Mouse (Mus musculus) kidney, embryonic 15.5 days (tissue): ENCODE results near the gene Slc25a42. TPM values are rescaled to one million over a fixed set of nuclear protein-coding genes. Genes with fewer than 3 reads are reported as not detected.

ENCODE experiments used
- ATAC-seq: fragments of 200-750 bp; cut with Nextera tagmentation; replicated peaks from 2 replicates; pipeline ENCODE4 v1.8.0; 2017; ENCODE audit warnings: moderate TSS enrichment; ENCODE audit not compliant: low FRiP score
- H3K27ac ChIP-seq: fragments of 300-500 bp; sonication (generic); 2 replicates; pipeline ENCODE4 v1.5.1; 2015; ENCODE audit warnings: mild to moderate bottlenecking, inconsistent platforms
- H3K27me3 ChIP-seq: fragments of 300-500 bp; sonication (generic); 2 replicates; pipeline ENCODE4 v1.6.1; 2015; ENCODE audit warnings: inconsistent platforms
- H3K36me3 ChIP-seq: fragments of 300-500 bp; sonication (generic); 2 replicates; pipeline ENCODE4 v1.6.1; 2015; ENCODE audit warnings: inconsistent platforms
- H3K4me1 ChIP-seq: fragments of 300-500 bp; sonication (generic); 2 replicates; pipeline ENCODE4 v1.6.1; 2015; ENCODE audit warnings: inconsistent platforms
- H3K4me2 ChIP-seq: fragments of 300-500 bp; sonication (generic); 2 replicates; pipeline ENCODE4 v1.6.1; 2015; ENCODE audit warnings: moderate library complexity, mild to moderate bottlenecking, inconsistent platforms
- H3K4me3 ChIP-seq: fragments of 300-500 bp; sonication (generic); replicated peaks from 2 replicates; pipeline ENCODE4 v1.5.1; 2015; ENCODE audit warnings: mild to moderate bottlenecking, inconsistent platforms
- H3K9ac ChIP-seq: fragments of 300-500 bp; sonication (generic); 2 replicates; pipeline ENCODE4 v1.6.1; 2015; ENCODE audit warnings: mild to moderate bottlenecking, inconsistent platforms
- H3K9me3 ChIP-seq: fragments of 300-500 bp; sonication (generic); replicated peaks from 2 replicates; pipeline ENCODE4 v1.6.1; 2016; ENCODE audit warnings: inconsistent platforms
- WGBS: fragments of 180-500 bp; shearing (Covaris S2); methylation state at CpG from one replicate; pipeline ENCODE4 v1.1.7; 2015; ENCODE audit warnings: mixed read lengths; 5-methylcytosine and 5-hydroxymethylcytosine counted together
- polyA plus RNA-seq: library from polyadenylated mRNA; unstranded; fragments of >200 nt; fragmentation: Nextera tagmentation; extraction: Ambion mirVana; gene quantifications from 2 replicates; pipeline ENCODE4 v1.2.1, GENCODE M21; 2015

Slc25a42 gene
- polyA plus RNA-seq, 1 experiment from 2014 or later: 4.8 TPM

- WGBS: 89% methylated on average over 4 of the region's 4 CpGs
- no peak for ATAC-seq
- Histone ChIP-seq H3K4me2 (no peak overlapping the region), H3K36me3 (peaks cover 54% of the 10 kb centered on the region), H3K4me1 (peaks cover 29% of the 10 kb centered on the region), H3K27ac (no peak overlapping the region), H3K4me3 (no peak overlapping the region), H3K27me3 (no peaks in the 10 kb centered on the region), H3K9ac (no peak overlapping the region), H3K9me3 (no peaks in the 10 kb centered on the region)
These were observed 75.5 kb downstream of the Slc25a42 start for GRCm38 (mm10) chr8:70136591-70136990.

- WGBS: 92% methylated on average over 9 of the region's 9 CpGs
- no peak for ATAC-seq
- Histone ChIP-seq H3K9ac (no peak overlapping the region), H3K9me3 (no peaks in the 10 kb centered on the region), H3K4me2 (no peak overlapping the region), H3K36me3 (peaks cover 54% of the 10 kb centered on the region), H3K27ac (no peak overlapping the region), H3K4me3 (no peak overlapping the region), H3K27me3 (no peaks in the 10 kb centered on the region), H3K4me1 (peaks cover 24% of the 10 kb centered on the region)
These were observed 77.2 kb downstream of the Slc25a42 start for GRCm38 (mm10) chr8:70134931-70135330.

Other genes starting within 250 kb of the Slc25a42 start
- 40.0 and 42.2 TPM in 2 replicates for gene Gatad2a, start 215.9 kb downstream of the Slc25a42 start, polyA plus RNA-seq
- 51.7 and 55.7 TPM in 2 replicates for gene Mau2, start 169.6 kb downstream of the Slc25a42 start, polyA plus RNA-seq
- 44.1 and 48.7 TPM in 2 replicates for gene Sugp1, start 169.5 kb downstream of the Slc25a42 start, polyA plus RNA-seq
- gene Tm6sf2, start 139.4 kb downstream of the Slc25a42 start, polyA plus RNA-seq: 1.0 TPM in 2 replicates
- 0.35 TPM in 1 of 2 replicates, not detected in the other for gene Hapln4, start 128.8 kb downstream of the Slc25a42 start, polyA plus RNA-seq
- 0.32 and 0.64 TPM in 2 replicates for gene Ncan, start 91.4 kb downstream of the Slc25a42 start, polyA plus RNA-seq
- 31.4 and 34.8 TPM in 2 replicates for gene Nr2c2ap, start 81.0 kb downstream of the Slc25a42 start, polyA plus RNA-seq
- 18.3 and 22.7 TPM in 2 replicates for gene Rfxank, start 73.2 kb downstream of the Slc25a42 start, polyA plus RNA-seq
- gene Borcs8, start 72.8 kb downstream of the Slc25a42 start, polyA plus RNA-seq: 45.0 and 47.8 TPM in 2 replicates
- 0.17 and 0.29 TPM in 2 replicates for gene Mef2b, start 72.6 kb downstream of the Slc25a42 start, polyA plus RNA-seq
- 71.8 and 76.3 TPM in 2 replicates for gene Tmem161a, start 39.9 kb downstream of the Slc25a42 start, polyA plus RNA-seq
- gene Sugp2, start 21.9 kb upstream of the Slc25a42 start, polyA plus RNA-seq: 29.6 and 31.6 TPM in 2 replicates
- gene Armc6, start 22.2 kb upstream of the Slc25a42 start, polyA plus RNA-seq: 28.8 and 31.0 TPM in 2 replicates
- 69.5 and 79.9 TPM in 2 replicates for gene Homer3, start 70.5 kb upstream of the Slc25a42 start, polyA plus RNA-seq
- 45.1 and 49.0 TPM in 2 replicates for gene Ddx49, start 90.2 kb upstream of the Slc25a42 start, polyA plus RNA-seq
- 320 and 327 TPM in 2 replicates for gene Cope, start 90.2 kb upstream of the Slc25a42 start, polyA plus RNA-seq
- 2.6 and 4.0 TPM in 2 replicates for gene Cers1, start 103.5 kb upstream of the Slc25a42 start, polyA plus RNA-seq
- gene Gdf1, start 117.5 kb upstream of the Slc25a42 start, polyA plus RNA-seq: 5.2 and 6.2 TPM in 2 replicates
- gene Upf1, start 141.0 kb upstream of the Slc25a42 start, polyA plus RNA-seq: 17.1 and 17.2 TPM in 2 replicates
- 0.40 and 1.5 TPM in 2 replicates for gene Comp, start 161.3 kb upstream of the Slc25a42 start, polyA plus RNA-seq
- gene Crtc1, start 227.3 kb upstream of the Slc25a42 start, polyA plus RNA-seq: 17.9 and 21.0 TPM in 2 replicates